Mouse (Mus musculus): ENCODE data around the gene Pakap. TPM values are rescaled to one million over a fixed set of nuclear protein-coding genes. Genes with fewer than 3 reads are reported as not detected.

Pakap gene
- polyA plus RNA-seq, 1 experiment from 2014 or later: 4.7 TPM

DNA sequence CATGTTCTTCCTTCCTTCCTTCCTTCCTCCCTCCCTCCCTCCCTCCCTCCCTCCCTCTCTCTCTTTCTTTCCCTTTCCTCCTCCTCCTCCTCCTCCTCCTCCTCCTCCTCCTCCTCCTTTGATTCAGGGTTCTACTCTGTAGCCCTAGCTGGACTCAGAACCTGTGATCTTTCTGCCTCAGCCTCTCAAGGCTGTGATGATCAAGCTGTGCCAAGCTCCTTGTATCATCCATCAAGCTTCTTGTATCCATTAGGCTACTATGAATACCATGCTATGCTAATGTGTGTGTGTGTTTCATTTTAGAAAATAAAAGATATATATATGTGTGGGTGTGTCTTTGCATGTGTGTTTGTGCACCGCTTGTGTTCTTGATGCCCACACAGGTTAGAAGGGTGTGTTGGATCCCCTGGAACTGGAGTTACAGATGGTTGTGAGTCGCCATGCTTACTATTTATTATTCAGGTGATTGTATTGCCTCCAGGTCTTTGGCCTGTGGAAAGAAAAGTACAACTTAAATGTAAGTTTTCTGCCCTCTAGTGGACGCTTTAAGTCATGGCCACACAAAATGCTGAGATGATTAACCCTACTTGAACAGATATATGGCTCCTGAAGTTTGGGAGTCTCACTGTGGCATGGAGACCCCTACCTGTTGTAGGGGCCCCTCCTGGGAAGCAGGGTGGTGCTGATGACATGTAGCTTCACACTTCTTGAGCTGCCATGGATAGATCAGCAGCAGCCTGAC lies 359.7 kb downstream of the Pakap start:
- Histone ChIP-seq H3K4me3 (no peak overlapping the region), H3K9ac (no peak overlapping the region), H3K27me3 (no peaks in the 10 kb centered on the region), H3K27ac (no peak overlapping the region), H3K9me3 (replicated peaks) (no peaks in the 10 kb centered on the region; the same call in none of the 2 replicates), H3K4me1 (no peaks in the 10 kb centered on the region), H3K4me2 (no peak overlapping the region), H3K36me3 (ENCODE audit: poor library complexity, severe bottlenecking) (no peaks in the 10 kb centered on the region)
- peak; percentile 63; the same call in 1 of the 2 replicates for ATAC-seq
- 27% methylated on average over 3 of the region's 3 CpGs for WGBS

DNA sequence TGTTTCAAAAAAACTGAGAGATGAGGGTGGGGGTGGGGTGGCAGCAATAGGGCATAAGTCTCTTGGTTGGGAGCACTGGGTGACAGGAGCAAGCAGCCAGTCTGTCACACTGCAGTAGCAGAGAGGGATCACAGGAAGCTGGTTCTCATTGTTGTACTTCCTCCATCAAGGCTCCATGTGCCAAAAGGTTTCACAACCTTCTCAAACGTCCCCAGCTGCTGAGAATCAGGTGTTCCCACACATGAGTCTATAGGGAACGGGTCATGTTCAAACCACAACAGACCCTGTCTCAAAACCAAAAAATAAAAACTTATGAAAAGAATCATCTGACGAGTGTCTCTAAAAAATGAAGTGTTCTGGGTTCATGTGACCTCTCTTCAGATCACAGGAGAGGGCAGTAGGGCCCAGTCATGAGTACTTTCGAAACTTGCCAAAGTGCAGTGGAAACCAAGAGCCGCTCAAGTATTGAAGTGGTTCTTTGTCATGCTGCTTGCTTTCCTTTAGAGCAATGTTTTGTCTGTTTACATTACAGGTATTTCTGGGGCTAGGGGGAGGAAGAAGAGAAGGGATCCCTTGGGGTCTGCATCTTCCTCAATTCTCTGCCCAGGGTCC lies 362.7 kb downstream of the Pakap start:
- H3K27me3 ChIP-seq: no peaks in the 10 kb centered on the region
- H3K27ac ChIP-seq: no peak overlapping the region

DNA sequence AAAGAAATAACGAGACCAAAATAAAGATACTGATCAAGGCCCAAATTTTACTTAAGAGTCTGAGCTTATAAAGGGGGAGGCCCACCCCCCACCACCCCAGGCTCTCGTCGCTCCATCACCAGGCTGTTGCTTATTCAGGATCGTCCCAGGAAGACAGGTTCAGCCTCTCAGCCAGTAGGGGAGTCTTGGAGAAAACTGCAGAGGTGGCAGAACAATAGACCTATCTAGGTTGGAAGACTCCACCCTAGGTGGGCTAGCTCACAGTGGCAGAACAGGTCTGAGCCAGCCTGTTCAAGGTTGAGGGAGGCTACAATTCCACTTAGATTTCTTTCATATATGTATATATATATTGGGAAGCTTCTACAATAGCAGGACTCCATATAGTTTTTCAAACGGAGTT lies 366.2 kb downstream of the Pakap start:
- WGBS: 68% methylated on average over 5 of the region's 5 CpGs
- no peaks in the 10 kb centered on the region for H3K27me3 ChIP-seq
- ATAC-seq: no peak
- H3K4me1 ChIP-seq: no peaks in the 10 kb centered on the region
- H3K36me3 ChIP-seq (ENCODE audit: poor library complexity, severe bottlenecking): no peaks in the 10 kb centered on the region
- no peak overlapping the region for H3K27ac ChIP-seq
- no peak overlapping the region for H3K9ac ChIP-seq
- no peaks in the 10 kb centered on the region; the same call in none of the 2 replicates for H3K9me3 ChIP-seq (replicated peaks)
- H3K4me2 ChIP-seq: no peak overlapping the region
- H3K4me3 ChIP-seq: no peak overlapping the region

More for the DNA sequence above, 362.7 kb downstream of the Pakap start:
- Histone ChIP-seq H3K9ac (no peak overlapping the region), H3K4me3 (no peak overlapping the region), H3K9me3 (replicated peaks) (no peaks in the 10 kb centered on the region; the same call in none of the 2 replicates), H3K36me3 (ENCODE audit: poor library complexity, severe bottlenecking) (no peaks in the 10 kb centered on the region), H3K4me1 (no peaks in the 10 kb centered on the region), H3K4me2 (no peak overlapping the region)
- ATAC-seq: no peak
- WGBS: 79% methylated on average over 5 of the region's 5 CpGs

- Histone ChIP-seq H3K4me3 (no peak overlapping the region), H3K4me1 (no peaks in the 10 kb centered on the region), H3K9ac (no peak overlapping the region), H3K36me3 (ENCODE audit: poor library complexity, severe bottlenecking) (peaks cover 8% of the 10 kb centered on the region), H3K9me3 (replicated peaks) (no peaks in the 10 kb centered on the region; the same call in none of the 2 replicates), H3K4me2 (no peak overlapping the region), H3K27me3 (no peaks in the 10 kb centered on the region), H3K27ac (no peak overlapping the region)
- ATAC-seq: no peak
- WGBS: 91% methylated on average over 6 of the region's 6 CpGs
Observed at GRCm38 (mm10) chr4:57937292-57937691, 369.3 kb downstream of the Pakap start.

DNA sequence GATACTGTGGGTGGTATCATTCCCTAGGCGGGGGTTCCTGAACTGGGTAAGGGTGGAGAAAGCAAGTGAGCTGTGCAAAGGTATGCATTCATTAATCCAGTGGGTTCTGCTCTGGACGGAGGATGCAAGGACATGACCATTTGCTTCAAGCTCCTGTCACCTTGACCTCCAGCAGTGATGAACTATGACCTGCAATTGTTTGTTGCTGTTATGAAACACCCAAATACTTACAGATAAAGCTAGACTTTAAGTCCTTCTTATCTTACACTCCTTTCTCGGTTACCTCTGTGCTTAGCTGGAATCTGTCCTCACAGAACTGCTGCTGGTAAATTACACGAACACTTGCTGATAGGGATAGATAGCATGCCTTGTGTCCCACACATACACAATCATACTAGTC lies 372.7 kb downstream of the Pakap start:
- peaks cover 41% of the 10 kb centered on the region for H3K36me3 ChIP-seq (ENCODE audit: poor library complexity, severe bottlenecking)
- ATAC-seq: no peak
- H3K4me1 ChIP-seq: no peaks in the 10 kb centered on the region
- no peaks in the 10 kb centered on the region for H3K27me3 ChIP-seq
- no peak overlapping the region for H3K4me2 ChIP-seq
- 92% methylated on average over 4 of the region's 4 CpGs for WGBS
- H3K9ac ChIP-seq: no peak overlapping the region
- H3K9me3 ChIP-seq (replicated peaks): no peaks in the 10 kb centered on the region
- no peak overlapping the region for H3K27ac ChIP-seq
- H3K4me3 ChIP-seq: no peak overlapping the region

DNA sequence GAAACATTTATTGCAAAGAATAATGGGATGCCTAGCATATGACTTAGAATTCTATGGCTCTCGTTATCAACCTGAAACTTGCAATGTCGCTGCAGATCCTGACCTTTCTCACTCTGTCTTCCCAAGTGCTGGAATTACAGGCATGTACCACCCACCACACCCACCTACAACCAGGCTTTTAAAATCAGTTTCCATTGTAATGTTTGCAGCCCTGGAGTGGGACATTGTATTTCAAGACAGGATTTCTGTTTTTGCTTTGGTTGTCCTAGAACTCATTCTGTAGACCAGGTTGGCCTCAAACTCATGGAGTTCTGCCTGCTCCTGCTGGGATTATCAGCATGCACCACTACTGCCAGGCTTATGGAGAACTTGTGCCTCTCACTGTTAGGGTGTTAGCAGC lies 374.9 kb downstream of the Pakap start:
- 88% methylated on average over 2 of the region's 2 CpGs for WGBS
- no peak for ATAC-seq

More for the DNA sequence above, 374.9 kb downstream of the Pakap start:
- H3K9me3 ChIP-seq (replicated peaks): no peaks in the 10 kb centered on the region
- H3K4me2 ChIP-seq: no peak overlapping the region
- H3K4me3 ChIP-seq: no peak overlapping the region
- H3K27me3 ChIP-seq: no peaks in the 10 kb centered on the region
- H3K9ac ChIP-seq: no peak overlapping the region
- H3K27ac ChIP-seq: no peak overlapping the region
- peaks cover 60% of the 10 kb centered on the region for H3K36me3 ChIP-seq (ENCODE audit: poor library complexity, severe bottlenecking)
- H3K4me1 ChIP-seq: no peaks in the 10 kb centered on the region

Other genes with a start within 250 kb of the Pakap start
- gene Palm2, start 133.9 kb upstream of the Pakap start, polyA plus RNA-seq (2015; fragmentation: Nextera tagmentation; extraction: Ambion mirVana): 1.3 and 1.9 TPM in 2 replicates
- 7.9 and 8.2 TPM in 2 replicates for gene Akap2, start 149.5 kb downstream of the Pakap start, polyA plus RNA-seq (2015; fragmentation: Nextera tagmentation; extraction: Ambion mirVana)

Data from forebrain, embryonic 13.5 days (tissue).